Mouse (Mus musculus) bone marrow macrophage, adult 2 months (primary cell): ENCODE measurements around the gene Fpgs. TPM values are rescaled to one million over a fixed set of nuclear protein-coding genes. Genes with fewer than 3 reads are reported as not detected.

ENCODE experiments used
- H3K27ac ChIP-seq: 2 replicates; pipeline ENCODE4 v1.5.1; 2012; ENCODE audit warnings: low read depth, low read length; ENCODE audit not compliant: insufficient read depth
- H3K4me1 ChIP-seq: 2 replicates; pipeline ENCODE4 v1.6.1; 2012; ENCODE audit warnings: low read length; ENCODE audit not compliant: control insufficient read depth, insufficient read depth
- H3K4me3 ChIP-seq: 2 replicates; pipeline ENCODE4 v1.5.1; 2012; ENCODE audit warnings: mild to moderate bottlenecking, low read length, moderate library complexity; ENCODE audit not compliant: insufficient read depth
- CTCF ChIP-seq: IDR thresholded peaks from 2 replicates; pipeline ENCODE4 v1.5.1; 2012; ENCODE audit warnings: low read depth, mild to moderate bottlenecking, low read length, moderate library complexity
- POLR2A ChIP-seq: IDR thresholded peaks from 2 replicates; pipeline ENCODE4 v1.6.1; 2012; ENCODE audit warnings: mild to moderate bottlenecking, low read depth, low read length, borderline replicate concordance
- polyA plus RNA-seq: library from polyadenylated mRNA; stranded (reverse); fragments of >200 nt; gene quantifications from 2 replicates; pipeline ENCODE4 v1.2.4, GENCODE M21; 2012; ENCODE audit not compliant: missing spikeins, insufficient read depth, insufficient read length

The Fpgs gene
- polyA plus RNA-seq, 1 experiment = 5.1 TPM

- Histone ChIP-seq H3K27ac (no peak overlapping the region), H3K4me1 (peaks cover 27% of the 10 kb centered on the region), H3K4me3 (peak overlapping the region; percentile 52)
- TF ChIP-seq POLR2A = no peak
- no peak for TF ChIP-seq CTCF
Measured at GRCm38 (mm10) chr2:32727435-32727834, 23.5 kb upstream of the Fpgs start.

GRCm38 (mm10) chr2:32724832-32725790, 21.2 kb upstream of the Fpgs start:
- Histone ChIP-seq H3K27ac (no peak overlapping the region), H3K4me3 (no peak overlapping the region), H3K4me1 (peaks cover 24% of the 10 kb centered on the region)
- TF ChIP-seq POLR2A (no peak), CTCF (no peak)

- no peak overlapping the region for H3K27ac ChIP-seq
- TF ChIP-seq POLR2A (no peak), CTCF (no peak)
- H3K4me3 ChIP-seq = no peak overlapping the region
- peaks cover 30% of the 10 kb centered on the region for H3K4me1 ChIP-seq
Measured at GRCm38 (mm10) chr2:32724149-32724548, 20.2 kb upstream of the Fpgs start.

GRCm38 (mm10) chr2:32722581-32722980, 18.6 kb upstream of the Fpgs start:
- Histone ChIP-seq H3K4me3 (no peak overlapping the region), H3K4me1 (peaks cover 31% of the 10 kb centered on the region), H3K27ac (no peak overlapping the region)
- TF ChIP-seq POLR2A (no peak), CTCF (no peak)

- peak overlapping the region; percentile 66 for H3K4me3 ChIP-seq
- TF ChIP-seq CTCF = no peak
- TF ChIP-seq POLR2A = no peak
- H3K4me1 ChIP-seq = peaks cover 29% of the 10 kb centered on the region
- H3K27ac ChIP-seq = no peak overlapping the region
Measured at GRCm38 (mm10) chr2:32722046-32722445, 18.1 kb upstream of the Fpgs start.

GRCm38 (mm10) chr2:32720681-32721229, 16.8 kb upstream of the Fpgs start, which contains the start of gene Sh2d3c:
Gene Sh2d3c, plus strand, starts transcription at chr2:32721055.
- Histone ChIP-seq H3K27ac (peak within 1 kb of the TSS; percentile 33), H3K4me3 (peak within 1 kb of the TSS; percentile 66), H3K4me1 (peaks cover 32% of the 10 kb centered on the region)
- TF ChIP-seq POLR2A (no peak), CTCF (no peak)

- Histone ChIP-seq H3K4me3 (no peak overlapping the region), H3K4me1 (peaks cover 36% of the 10 kb centered on the region), H3K27ac (no peak overlapping the region)
- no peak for TF ChIP-seq CTCF
- TF ChIP-seq POLR2A = no peak
Measured at GRCm38 (mm10) chr2:32720053-32720452, 16.1 kb upstream of the Fpgs start.

GRCm38 (mm10) chr2:32718761-32719160, 14.8 kb upstream of the Fpgs start:
- Histone ChIP-seq H3K4me3 (no peak overlapping the region), H3K4me1 (peaks cover 45% of the 10 kb centered on the region), H3K27ac (no peak overlapping the region)
- TF ChIP-seq CTCF (no peak), POLR2A (no peak)

GRCm38 (mm10) chr2:32714987-32715425, 11.1 kb upstream of the Fpgs start:
- H3K27ac ChIP-seq = peak overlapping the region; percentile 91
- TF ChIP-seq POLR2A = no peak
- TF ChIP-seq CTCF = no peak
- H3K4me3 ChIP-seq = no peak overlapping the region
- peaks cover 38% of the 10 kb centered on the region for H3K4me1 ChIP-seq
